Mouse (Mus musculus) gastrocnemius, adult 2 months (tissue): ENCODE measurements at regions not wholly inside any gene's neighbourhood (a gene's known extent, or its start where the extent isn't known, plus 50 kb on each side); places are given as distances from the start of the nearest gene placed in this dataset.

ENCODE experiments used
- DNase-seq: peaks from one replicate; pipeline ENCODE4 v3.0.0; 2022
- H3K27ac ChIP-seq: fragments of 200-600 bp; 2 replicates; pipeline ENCODE4 v1.8.1; 2022; ENCODE audit warnings: mild to moderate bottlenecking
- H3K4me3 ChIP-seq: fragments of 200-600 bp; 2 replicates; pipeline ENCODE4 v1.8.1; 2022; ENCODE audit warnings: mild to moderate bottlenecking, moderate library complexity
- CTCF ChIP-seq: fragments of 200-600 bp; IDR thresholded peaks from 2 replicates; pipeline ENCODE4 v1.8.1; 2022; ENCODE audit warnings: antibody characterized with exemption, mild to moderate bottlenecking, moderate library complexity
- intact Hi-C: fragments of 180-260 bp; cut with DNase I; formaldehyde crosslinking; loops from one replicate; pipeline ENCODE4 v1.15.1; 2025

GRCm38 (mm10) chr12:74474741-74475140 is 158.5 kb upstream of the Gm11042 start:
- no peak overlapping the region for H3K27ac ChIP-seq
- intact Hi-C loops = no loop called here
- DNase-seq = no peak
- H3K4me3 ChIP-seq = no peak overlapping the region
- TF ChIP-seq CTCF = no peak

GRCm38 (mm10) chr12:74458521-74458920 is 142.3 kb upstream of the Gm11042 start:
- TF ChIP-seq CTCF = no peak
- intact Hi-C loops = no loop called here

GRCm38 (mm10) chr12:74452375-74453090 is 136.3 kb upstream of the Gm11042 start:
- TF ChIP-seq CTCF = no peak

More at GRCm38 (mm10) chr12:74458521-74458920, 142.3 kb upstream of the Gm11042 start:
- no peak overlapping the region for H3K4me3 ChIP-seq
- no peak for DNase-seq
- no peak overlapping the region for H3K27ac ChIP-seq

DNA sequence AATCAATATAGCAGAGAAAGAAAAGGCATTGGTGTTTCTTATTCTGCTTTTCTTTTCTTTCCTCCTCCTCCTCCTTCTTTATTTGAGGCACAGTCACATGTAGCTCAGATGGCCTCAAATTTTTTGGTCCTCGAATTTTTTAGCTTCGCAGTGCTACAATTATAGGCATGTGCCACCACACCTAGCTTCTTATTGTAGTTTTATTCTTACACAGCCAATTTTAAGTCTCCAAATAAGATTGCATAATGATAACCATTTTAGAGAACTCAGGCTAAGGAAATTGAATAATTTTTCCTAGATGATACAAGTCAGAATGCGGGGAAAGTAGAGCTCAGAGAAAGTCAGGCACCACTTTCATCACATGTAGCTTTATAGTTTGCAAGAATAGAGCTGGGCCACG is 132.1 kb upstream of the Gm11042 start:
- no peak for DNase-seq
- Histone ChIP-seq H3K27ac (no peak overlapping the region), H3K4me3 (no peak overlapping the region)
- intact Hi-C loops = no loop called here
- TF ChIP-seq CTCF = no peak

More at GRCm38 (mm10) chr12:74452375-74453090, 136.3 kb upstream of the Gm11042 start:
- intact Hi-C loops = no loop called here
- no peak overlapping the region for H3K27ac ChIP-seq
- no peak for DNase-seq
- no peak overlapping the region for H3K4me3 ChIP-seq

- H3K4me3 ChIP-seq = no peak overlapping the region
- DNase-seq = no peak
- no peak for TF ChIP-seq CTCF
- intact Hi-C loops = no loop called here
- no peak overlapping the region for H3K27ac ChIP-seq
Observed at GRCm38 (mm10) chr12:74434874-74435273, 118.7 kb upstream of the Gm11042 start.

GRCm38 (mm10) chr12:74414738-74415137 is 98.5 kb upstream of the Gm11042 start:
- DNase-seq = no peak
- H3K27ac ChIP-seq = no peak overlapping the region
- no peak overlapping the region for H3K4me3 ChIP-seq
- intact Hi-C loops = no loop called here
- TF ChIP-seq CTCF = no peak

- intact Hi-C loops = no loop called here
Observed at GRCm38 (mm10) chr12:74410511-74410910, 94.3 kb upstream of the Gm11042 start.

GRCm38 (mm10) chr12:74407591-74408095 is 91.4 kb upstream of the Gm11042 start:
- TF ChIP-seq CTCF = no peak
- intact Hi-C loops = no loop called here
- DNase-seq = no peak

More at GRCm38 (mm10) chr12:74410511-74410910, 94.3 kb upstream of the Gm11042 start:
- no peak for DNase-seq
- Histone ChIP-seq H3K27ac (no peak overlapping the region), H3K4me3 (no peak overlapping the region)
- no peak for TF ChIP-seq CTCF

GRCm38 (mm10) chr12:74389811-74390210 is 73.6 kb upstream of the Gm11042 start:
- no peak for DNase-seq
- Histone ChIP-seq H3K27ac (no peak overlapping the region), H3K4me3 (no peak overlapping the region)
- no peak for TF ChIP-seq CTCF
- intact Hi-C loops = no loop called here

More at GRCm38 (mm10) chr12:74407591-74408095, 91.4 kb upstream of the Gm11042 start:
- Histone ChIP-seq H3K27ac (no peak overlapping the region), H3K4me3 (no peak overlapping the region)
